Mouse (Mus musculus) liver, adult (tissue): ENCODE results near the gene Fhad1.

Source experiments
- GATA4 ChIP-seq: IDR thresholded peaks from 2 replicates; pipeline ENCODE4 v1.6.1; 2014; ENCODE audit warnings: mild to moderate bottlenecking, low read length; ENCODE audit not compliant: insufficient replicate concordance

Fhad1 gene

DNA sequence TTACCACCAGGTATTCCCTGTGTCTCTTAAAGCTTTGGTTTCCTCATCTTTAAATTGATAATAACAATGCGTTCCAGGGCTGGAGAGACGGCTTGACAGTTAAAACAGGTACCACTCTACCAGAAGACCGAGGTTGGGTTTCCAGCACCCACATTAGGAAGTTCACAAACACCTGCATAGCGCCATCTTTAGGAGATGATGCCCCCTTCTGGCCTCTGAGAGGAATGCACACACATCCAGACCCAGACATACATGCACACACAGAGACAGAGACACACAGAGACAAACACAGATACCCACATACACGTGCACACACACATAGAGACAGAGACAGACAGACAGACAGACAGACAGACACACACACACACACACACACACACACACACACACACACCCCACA is 35.1 kb upstream of the Fhad1 start:
- no peak for TF ChIP-seq GATA4

DNA sequence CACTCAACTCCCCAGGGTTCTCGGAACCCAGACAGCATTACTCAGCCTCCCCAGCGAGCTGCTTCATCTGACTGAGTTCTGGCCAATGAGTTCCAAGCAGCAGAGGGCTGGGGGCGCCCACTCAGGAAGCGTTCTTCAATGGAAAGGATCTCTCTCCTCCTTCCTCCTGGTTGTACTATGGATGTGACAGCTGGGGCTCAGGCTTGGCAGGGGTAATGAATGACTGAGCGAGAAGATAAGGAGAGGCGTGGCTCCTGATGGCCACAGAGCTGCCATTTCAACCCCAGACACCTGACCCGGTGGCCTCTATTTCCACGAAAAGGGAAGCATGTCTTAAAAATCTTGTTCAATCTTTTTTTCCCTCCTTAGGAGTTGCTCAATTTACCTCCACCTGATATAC is 33.5 kb upstream of the Fhad1 start:
- TF ChIP-seq GATA4 = no peak

DNA sequence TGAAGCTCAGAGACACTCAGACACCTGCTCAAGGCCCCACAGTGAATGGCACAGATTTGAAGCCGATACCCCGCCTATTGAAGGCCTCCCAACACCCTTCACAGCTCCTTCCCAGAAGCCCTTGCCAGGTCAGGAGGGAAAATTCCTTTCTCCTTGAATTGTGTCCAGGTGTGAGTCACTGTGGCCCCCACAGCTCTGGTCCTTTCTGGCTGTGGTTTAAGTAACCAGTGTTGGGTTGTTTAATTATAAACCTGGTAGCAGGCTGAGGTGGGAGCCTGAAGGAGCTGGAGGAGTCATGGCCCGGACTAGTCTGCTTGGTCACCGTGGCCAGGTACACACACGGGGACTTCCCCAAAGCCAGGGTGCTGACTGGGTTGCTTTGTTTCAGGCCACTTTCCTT is 32.1 kb upstream of the Fhad1 start:
- TF ChIP-seq GATA4 = no peak

DNA sequence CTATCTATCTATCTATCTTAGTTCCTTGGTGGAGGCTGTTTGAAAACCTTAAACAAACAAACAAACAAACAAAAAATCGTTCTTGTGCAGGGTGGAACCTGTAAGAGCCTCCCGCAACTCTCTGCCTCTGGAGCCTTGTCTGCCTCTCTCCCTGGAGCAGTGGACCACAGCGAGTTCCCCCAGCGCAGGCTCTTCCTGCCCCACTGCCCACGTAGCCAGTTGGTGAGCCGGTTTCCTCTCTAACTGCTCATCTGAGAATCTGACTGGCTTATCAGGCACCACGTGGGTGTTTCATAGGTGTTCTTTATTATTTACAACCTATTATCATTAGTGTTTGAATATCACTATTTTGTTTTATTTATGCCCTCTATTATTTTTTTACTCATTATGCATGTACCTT is 31.6 kb upstream of the Fhad1 start:
- TF ChIP-seq GATA4 = no peak

DNA sequence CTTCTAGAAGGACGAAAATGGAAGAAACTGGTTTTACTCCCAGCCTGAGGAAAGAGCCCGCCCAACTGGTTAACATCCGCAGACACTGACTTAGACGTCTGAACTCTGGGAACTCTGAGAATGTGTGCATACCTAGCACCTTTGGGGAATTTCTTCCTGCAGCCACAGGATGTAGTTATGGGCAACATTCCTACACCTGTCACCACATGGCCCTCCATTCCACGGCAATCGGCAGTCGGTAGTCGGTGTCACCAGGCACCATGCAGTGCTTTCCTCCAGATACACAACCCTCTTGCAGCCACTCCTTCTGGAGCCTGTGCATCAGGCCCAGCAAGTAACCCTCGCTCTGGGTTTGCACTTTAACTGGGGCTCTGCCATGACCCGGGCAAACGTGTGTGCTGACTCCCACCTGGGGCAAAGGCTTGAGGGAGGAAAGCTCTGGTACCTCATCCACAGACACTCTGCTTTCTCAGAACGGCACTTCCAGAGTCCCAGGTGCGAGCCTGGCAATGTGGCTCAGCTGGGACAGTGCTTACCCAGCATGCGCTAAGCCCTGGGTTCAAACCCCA is 30.8 kb upstream of the Fhad1 start:
- TF ChIP-seq GATA4 = no peak

DNA sequence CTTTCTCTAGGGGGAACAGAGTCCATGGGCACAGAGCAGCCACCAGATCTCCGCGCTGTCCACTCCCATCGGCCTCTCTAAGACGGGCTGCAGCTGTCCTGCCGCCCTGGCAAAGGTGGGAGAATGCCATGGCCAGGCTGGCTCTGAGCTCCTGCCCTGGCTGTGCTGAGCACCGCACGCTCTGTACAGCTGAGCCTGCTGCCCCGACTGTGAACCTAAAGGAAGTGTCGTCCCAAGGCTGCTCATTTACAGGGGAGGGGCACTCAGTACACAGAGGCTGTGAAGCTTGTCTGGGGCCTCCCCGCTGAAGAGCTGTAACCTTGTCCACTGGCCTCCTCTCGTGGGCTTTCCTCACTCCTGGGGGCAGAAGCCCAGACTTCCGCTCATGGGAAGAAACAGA is 29.6 kb upstream of the Fhad1 start:
- TF ChIP-seq GATA4 = no peak

DNA sequence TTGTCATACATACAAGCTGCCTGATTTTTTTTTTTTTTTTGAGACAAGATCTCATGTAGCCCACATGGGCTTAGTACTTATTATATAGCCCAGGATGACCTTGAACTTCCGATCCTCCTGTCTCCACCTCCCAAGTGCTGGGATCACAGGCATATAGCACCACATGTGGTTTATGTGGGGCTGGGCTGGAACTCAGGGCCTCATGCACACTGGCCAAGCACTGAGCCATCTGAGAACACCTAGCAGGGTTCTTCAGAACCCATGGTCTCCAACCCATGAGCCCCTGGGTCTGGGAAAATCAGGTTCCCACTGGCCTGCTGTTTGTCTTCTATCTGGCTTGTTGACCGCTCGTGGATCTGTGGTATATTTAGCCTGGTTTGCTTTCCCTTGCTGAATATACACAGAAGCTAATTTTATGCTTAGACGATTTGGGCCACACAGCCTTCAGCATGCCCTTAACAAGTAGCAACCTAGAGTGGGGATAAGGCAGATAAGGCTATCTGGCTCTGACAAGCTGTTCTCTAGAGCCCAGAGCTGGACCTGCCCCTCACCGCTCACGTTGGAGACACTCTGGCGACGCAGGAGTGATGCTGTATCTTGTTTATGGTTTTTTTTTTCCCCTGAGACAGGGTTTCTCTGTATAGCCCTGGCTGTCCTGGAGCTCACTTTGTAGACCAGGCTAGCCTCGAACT is 24.9 kb upstream of the Fhad1 start:
- no peak for TF ChIP-seq GATA4

DNA sequence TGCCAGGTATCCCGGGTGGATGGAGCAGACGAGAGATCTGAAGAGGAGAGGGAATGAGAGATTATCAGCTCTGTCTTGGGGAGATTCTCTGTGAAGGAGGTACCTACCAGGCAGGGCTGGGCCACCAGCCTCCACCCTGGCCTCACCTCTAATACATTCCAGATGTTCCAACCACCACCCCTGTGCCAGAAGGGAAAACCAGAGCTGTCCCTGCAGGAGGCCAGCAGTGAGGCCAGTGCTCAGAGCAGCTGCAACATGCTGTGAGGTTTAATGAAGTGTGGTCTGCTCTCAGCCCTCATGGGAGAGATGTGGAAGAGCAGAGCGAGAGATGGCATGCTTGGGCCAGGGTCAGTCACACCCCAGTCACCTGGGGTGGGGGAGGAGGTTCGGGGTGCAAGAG is 23.0 kb upstream of the Fhad1 start:
- TF ChIP-seq GATA4 = no peak

DNA sequence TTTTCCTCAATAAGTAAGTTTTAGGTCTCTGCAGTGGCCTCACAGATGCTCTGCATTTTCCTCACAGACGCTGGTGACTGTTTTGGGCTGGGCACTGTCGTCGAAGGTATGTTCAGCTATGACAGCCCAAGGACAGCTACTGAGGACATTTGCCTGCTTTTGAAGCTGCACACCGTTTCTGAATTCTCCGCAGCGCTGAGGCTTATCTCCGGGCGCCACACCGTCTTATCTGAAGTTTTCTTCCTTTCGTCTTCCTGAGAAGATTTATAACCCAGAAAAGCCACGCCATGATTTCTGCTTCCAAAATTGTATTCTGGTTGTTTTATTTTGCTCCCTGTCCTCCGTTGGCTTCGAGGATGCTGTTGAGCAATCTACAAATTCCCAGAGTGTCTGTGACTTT is 13.7 kb upstream of the Fhad1 start:
- peak; percentile 65; the same call in 1 of the 2 replicates for TF ChIP-seq GATA4

DNA sequence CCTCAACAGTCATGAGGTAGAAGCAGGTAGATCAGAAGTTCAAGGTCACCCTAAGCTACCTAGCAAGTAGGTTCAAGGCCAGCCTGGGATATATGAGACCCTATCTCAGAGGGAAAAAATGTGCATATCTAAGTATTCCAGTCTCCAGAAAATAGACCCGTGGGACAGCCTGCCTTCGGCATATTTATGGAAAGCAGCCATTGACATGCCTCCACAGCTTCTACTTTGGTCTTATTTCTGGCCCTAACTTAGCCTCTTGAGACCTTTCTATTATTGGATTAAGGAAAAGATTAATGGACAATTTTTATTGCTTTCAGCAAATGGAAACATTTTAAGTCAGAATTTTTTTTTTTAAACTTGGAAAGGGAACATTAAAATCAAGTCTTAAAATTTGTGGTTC is 12.1 kb upstream of the Fhad1 start:
- TF ChIP-seq GATA4 = no peak

DNA sequence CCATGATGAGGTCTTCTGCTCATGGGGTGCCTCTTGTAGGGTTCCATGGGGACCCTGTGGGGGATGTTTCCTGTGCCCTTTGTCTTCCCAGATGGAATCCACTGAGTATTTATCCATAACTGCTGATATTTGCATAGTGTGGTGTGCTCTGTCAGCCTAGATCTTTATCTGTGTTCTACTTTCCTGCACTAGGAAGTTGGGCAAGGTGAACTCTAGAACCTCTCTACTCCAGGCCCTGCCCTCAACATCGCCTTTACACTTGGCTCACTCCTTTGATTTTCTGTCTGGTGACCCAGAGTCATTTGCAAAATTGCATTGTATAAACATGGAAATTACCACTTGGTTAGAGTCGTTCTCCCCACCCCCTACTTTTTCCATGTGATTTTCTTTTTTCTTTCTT is 9.7 kb upstream of the Fhad1 start:
- TF ChIP-seq GATA4 = peak; percentile 89; the same call in 1 of the 2 replicates

DNA sequence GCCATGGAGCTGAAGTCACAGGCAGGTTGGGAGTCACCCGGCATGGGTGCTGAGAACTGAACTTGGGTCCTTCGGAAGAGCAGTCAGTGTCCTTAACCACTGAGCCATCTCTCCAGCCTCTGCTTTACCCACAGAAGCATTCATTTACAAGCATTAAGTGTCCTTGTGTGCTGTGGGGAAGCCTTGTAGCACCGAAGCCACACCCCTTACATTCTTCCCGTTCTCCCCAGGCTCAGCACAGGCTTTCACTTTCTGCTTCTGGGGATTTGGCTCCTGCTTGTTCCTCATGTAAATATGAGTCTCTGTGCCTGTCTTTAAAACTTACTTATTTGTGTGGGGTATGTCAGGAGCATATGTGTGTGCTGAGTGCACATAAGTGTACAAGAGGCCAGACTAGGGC is 8.3 kb upstream of the Fhad1 start:
- TF ChIP-seq GATA4 = no peak

DNA sequence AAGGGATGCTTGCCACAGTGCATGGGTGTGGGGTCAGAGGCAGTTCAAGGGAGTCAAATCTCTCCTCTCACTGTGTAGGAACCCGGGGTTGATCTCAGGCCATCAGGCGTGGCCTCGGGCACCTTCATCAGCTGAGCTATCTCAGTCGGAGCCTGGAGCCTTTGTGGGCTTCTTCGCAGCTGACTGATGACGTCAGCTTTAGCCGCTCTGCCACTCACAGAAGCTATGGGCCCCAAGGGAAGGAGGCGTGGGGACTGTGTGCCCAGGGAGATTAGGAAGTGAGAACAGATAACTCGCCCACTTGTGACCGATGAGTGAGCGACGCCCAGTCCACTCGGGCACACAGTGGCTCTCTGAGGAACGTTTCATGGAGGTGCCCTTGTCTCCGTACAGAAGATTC is 2.8 kb upstream of the Fhad1 start:
- TF ChIP-seq GATA4 = no peak

DNA sequence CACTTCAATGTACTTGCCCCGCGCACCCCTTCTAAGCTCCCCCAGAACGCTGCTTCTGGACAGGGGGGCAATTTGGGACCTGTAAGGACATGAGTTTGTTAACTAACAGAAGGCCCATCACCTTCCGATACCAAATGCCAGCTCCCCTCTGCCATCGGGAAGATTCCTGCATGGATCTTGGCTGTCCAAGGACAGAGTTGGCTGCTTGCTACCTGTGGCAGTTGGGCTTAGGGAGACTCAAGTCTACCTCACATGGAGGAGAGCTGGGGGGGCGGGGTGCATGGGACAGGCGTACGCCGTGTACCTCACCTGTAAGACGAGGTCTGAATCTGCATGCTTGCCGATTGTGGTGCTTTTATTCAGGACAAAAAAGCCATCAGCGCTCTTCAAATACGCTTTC is 3.6 kb downstream of the Fhad1 start:
- no peak for TF ChIP-seq GATA4

DNA sequence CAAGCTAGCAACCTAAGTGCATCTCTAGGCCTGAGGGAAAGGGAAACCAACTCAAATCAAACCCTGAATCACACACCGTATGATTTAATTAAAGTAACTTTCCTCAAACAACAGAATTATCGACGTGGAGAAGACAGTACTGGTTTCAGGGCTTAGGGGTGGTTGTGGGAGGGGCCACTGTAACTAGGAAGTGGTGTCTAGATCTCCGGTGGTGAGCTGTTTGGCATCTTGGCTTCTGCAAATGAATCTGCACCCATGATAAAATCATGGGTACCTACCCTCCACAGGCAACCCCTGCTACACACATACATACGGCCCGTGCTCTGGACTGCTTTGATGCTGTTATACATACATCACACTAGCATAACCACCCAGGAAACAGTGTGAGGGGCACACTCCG is 4.4 kb downstream of the Fhad1 start:
- TF ChIP-seq GATA4 = no peak

DNA sequence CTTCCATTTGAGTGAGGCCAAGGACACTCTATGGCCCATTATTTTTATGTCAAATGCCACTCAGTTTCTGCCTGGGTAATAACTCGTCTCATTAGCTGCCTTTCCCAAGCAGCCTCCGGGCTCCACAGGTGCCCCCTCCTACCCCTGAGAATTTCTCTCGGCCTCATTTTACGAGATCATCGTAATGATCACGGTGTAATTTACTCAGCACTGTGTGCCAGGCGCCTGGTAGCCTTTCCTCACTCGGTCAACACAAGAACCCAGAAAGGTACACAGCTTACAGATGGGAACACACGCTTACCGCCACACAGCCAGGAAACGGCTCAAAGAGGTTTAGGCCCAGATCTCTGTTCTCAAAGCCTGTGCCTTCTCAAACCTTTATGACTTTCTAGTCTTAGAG is 6.7 kb downstream of the Fhad1 start:
- no peak for TF ChIP-seq GATA4

DNA sequence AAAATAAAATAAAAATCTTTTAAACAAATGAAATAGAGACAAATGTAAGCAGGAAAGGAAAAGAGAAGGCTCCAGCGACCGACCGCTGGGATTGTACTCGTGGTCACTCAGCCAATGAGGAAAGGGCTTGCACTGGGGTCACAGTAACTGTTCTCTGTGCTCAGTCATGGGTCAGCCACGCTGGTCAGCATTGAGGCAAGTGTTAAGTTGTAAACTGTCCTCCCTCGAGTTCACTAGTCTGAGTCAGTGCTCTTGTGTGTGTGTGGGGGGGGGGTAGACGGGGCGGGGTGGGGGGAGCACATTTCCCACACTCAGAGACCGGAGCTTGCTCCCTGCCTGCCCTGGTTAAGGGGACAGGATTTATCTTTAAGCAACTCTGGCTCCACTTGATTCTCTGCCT is 14.3 kb downstream of the Fhad1 start:
- TF ChIP-seq GATA4 = no peak
